Mouse (Mus musculus): ENCODE results near the gene Anxa2.

Gene Anxa2

DNA sequence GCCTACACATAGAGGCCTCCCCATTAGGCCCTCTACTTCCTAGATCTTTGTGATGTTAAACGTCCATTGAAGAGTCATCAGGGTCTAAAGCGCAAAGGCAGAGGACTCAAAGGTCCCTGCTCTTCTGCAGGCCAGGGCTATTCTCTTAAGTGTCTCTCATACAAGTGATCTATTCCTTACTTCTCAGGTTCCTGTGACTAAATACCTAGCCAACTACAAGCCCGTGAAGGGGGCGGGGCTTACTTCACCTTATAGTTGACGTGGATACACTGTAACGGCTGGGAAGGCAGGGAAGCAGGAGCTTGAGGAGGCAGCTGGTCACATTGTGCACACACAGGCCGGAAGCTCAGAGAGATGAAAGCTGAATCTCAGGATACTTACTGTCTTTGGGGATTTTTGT, 6.5 kb downstream of the Anxa2 start:
- DNase-seq (ENCODE audit: low spot score) = no peak

DNA sequence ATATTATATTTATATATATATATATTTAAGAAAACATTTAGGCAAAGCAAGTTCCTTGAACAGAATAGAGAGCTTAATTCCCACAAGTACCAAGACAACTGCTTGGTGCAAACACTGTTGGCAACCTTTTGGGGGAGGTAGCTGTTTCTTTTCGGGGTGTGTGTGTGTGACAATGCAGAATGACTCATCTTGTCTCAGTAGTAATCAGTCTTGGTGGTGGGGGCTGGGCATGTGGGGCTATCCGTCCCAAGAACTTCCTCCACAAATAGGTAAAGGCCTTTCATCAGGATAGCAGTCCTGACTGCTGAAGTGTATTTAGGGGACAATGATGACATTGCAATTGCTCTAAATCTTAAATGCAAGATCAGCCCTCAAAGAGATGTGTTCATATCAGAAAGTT, 9.6 kb downstream of the Anxa2 start:
- no peak for DNase-seq (ENCODE audit: low spot score)

DNA sequence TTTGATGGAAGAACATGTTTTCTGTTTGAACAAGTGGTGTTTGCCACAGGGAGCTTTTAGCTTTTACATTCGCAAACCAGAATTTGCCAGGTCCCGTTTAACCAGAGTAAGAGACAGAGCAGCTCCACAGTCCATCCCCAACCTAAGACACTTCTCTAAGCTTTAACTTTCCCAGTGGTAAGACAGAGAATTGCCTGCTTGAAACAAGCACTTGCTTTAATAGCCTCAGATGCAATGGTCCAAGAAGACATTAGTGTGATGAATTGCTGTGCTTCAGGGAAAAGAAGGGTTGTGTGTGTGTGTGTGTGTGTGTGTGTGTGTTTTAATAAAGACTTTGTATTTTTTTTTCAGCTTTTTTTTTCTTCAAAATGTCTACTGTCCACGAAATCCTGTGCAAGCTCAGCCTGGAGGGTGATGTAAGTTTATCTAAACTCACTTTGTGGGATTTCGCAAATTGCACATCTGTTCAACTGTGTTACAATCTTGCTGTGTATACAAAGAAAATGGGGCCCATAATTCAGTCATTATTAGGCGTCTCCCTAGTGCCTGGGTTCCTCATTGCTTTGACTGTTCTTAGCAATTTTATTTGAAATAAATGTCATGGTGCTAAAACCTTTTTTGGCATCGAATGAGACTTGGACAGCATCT, 10.8 kb downstream of the Anxa2 start:
- no peak for DNase-seq (ENCODE audit: low spot score)

DNA sequence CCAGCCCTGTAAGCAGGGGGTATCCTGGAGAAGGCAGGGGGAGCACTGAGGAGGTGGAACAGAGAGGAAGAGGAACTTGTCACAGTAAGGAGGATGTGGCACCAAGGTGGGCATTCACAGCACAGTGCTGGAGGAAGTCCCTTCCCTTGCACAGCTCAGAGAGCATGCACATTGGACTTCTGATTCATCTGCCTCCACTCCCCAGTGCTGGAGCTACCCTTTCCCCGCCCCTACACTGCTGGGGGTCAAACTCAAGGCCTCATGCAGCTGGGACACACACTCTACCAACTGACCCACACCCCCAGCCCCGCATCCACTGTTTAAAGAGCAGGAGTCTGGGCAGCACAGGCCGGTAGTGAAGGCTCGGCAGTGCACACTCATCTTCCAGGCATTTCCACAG, 12.7 kb downstream of the Anxa2 start:
- no peak for DNase-seq (ENCODE audit: low spot score)

DNA sequence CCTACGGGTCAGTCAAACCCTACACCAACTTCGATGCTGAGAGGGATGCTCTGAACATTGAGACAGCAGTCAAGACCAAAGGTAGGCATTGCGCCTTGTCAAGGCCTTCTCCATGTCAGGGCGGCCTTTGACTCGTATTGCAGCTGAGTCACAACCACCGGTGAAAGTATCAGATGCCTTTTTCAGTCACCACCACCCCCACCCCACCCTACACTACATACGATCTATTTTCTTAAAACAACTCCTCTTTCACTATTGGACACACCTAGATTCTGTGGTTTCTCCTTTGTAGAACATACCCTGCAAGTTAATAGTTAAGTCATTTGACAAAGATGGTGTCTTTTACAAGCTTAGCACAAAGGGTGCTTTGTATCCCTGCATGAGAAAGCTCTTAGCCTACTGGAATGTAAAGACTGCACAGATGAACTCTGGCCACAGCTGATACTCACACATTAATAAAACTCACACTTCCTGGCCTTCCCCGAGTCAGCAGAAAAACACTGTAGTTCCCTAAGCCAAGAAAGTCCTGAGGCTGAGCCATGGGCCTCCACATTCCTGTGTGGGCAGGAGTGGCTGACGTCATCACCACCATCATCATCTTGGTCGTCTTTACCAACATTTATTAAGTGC, 14.0 kb downstream of the Anxa2 start:
- DNase-seq (ENCODE audit: low spot score) = no peak

DNA sequence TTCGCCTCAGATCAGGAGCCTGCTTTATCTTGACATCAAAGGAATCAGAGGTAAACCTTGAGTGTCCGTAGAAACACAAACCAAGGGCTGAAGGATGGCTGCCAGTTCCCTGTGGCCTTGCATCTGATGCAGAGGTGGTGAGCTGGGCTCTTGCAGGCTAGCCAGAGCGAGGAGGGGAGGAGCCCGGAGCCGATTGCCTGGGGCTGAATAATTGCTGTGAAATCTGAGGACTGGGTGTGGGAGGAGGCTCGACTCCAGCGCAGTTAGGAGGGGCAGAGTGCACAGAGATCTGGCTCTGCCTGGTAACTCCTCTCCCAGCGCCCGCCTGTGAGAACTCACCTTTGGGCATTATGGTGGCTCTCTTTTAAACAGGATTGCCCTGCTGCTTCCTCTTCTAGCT, 15.6 kb downstream of the Anxa2 start:
- DNase-seq (ENCODE audit: low spot score) = no peak

DNA sequence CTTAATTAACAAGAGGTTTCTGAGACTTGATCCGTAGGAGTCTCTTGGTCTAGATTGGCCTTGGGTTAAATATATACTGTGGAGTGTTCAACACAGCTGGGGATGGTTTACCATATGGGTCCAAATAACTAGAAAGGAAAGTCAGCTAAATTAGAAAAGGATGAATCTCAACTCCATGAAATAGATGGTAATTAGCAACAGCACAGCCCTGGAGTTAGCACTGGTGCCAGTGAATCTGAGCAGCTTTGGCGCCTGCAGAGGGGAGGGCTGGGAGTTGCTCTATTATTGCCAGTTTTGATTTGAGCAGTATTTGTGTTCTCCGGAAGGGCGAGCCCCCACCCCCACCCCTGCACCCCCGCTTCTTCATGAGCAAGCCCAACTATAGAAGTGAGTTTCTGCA, 16.9 kb downstream of the Anxa2 start:
- no peak for DNase-seq (ENCODE audit: low spot score)

DNA sequence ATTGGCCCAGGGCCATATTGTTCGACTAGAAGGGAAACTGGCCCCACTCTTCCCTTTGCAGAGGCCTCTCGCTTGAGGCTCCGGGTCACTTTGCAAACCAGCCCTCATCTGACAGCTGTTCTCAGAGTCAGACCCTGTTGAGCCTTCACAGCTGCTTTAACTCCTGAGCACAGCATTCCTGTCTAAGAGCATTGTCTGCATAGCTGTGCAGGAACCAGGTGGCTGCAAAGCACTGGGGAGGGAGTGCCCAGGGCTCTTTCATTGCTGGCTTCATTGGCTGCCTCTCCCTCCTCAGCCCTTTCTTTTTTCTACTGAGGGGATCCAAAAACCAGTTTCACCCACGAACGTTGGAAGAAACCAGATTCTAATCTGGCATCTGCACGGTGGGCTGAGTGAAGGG, 17.5 kb downstream of the Anxa2 start:
- no peak for DNase-seq (ENCODE audit: low spot score)

DNA sequence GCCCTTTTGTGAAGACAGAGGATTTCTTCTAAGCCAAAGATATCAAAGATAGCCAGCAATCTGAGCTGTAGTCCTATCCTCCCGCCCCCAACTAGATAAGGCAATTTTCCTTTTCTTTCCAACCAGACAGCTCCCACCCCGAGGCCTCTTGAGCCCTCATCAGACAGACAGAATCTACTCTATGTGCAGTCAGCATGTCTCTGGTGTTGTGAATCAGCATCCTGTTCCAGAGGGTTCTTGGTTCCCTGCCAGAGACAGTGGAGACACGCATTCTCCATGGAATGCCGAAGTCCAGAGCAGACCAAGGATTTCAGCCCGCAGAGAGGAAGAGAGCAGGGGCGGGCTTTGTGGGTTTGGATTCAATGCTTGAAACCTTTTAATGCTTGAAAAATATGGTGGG, 19.3 kb downstream of the Anxa2 start:
- DNase-seq (ENCODE audit: low spot score) = no peak

DNA sequence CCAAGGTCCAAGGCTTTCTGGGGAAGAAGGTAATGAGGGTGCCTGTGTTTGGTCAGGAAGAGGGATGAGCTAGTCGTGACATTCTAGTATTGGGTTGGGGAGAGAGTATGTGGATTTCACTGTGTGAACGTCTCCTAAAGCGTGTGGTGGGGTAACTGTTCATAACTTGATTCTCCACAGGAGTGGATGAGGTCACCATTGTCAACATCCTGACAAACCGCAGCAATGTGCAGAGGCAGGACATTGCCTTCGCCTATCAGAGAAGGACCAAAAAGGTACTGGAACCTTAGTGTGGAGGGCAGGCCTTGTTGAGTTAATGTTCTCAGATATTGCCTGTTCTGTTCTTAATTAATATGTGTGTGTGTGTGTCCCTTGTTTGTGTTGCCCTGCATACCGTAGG, 22.5 kb downstream of the Anxa2 start:
- DNase-seq (ENCODE audit: low spot score) = no peak

DNA sequence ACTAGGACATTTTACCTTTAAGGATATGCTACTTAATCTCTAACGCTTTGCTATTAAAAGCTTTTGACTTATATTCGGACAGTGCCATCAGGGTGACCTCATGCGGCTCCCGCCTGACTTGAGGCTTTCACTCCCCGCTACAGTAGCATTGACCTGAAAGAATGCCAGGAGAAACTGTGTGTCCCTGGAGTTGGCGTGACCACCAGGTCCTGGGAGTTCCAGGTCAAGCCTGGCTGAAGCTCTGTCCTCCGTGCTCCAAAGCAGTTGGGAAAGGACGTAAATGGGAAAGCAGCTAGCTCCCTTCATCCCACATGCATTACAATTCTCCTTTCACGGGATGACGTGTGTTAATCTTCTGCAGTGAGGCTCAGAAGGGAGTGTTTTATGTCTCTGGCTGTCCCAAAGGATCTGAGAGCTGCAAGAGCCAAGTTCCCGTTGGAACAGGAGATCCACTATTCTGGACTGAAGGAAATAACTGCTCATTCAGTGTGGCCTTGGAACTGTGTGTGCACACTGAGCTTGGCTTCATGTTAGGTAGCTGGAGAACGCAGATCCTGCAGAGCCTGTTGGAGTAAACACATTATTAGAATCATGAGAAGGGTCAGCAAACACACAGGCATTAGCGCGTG, 23.9 kb downstream of the Anxa2 start:
- DNase-seq (ENCODE audit: low spot score) = no peak

DNA sequence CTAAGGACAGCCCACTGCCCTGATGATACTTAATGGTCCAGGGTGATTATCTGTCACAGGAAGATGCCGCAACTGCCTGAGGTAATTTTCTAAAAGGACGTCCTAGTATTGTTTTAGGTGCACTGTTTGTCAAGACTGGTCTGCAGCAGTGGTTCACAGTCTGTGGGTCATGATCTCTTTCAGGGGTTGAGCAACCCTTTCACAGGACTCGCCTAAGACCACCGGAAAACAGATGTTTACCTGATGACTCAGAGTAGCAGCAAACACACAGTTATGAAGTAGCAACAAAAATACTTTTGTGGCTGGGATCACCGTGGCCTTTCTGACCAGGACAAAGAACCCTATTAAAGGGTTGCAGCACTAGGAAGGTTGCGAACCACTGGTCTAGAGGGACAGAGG, 24.4 kb downstream of the Anxa2 start:
- DNase-seq (ENCODE audit: low spot score) = no peak

DNA sequence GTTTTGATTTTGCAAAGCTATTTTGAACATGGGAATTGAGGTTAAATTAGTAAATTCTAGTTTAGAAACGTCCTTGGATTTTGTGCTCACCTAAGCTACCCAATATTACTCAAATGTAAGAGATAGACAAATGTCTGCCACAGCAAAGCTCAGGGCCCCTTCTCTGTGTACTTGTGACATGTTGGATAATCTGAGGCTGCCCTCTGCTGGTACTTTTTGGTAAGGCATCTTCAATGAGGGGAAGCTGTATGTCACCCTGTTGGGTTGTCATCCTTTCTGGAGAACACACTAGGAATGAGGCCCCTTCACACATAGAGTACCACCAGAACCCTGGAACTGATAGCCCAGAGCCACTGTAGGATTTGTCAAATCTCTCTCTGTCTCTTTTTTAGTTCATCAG, 26.9 kb downstream of the Anxa2 start:
- peak; percentile 89 for DNase-seq (ENCODE audit: low spot score)

DNA sequence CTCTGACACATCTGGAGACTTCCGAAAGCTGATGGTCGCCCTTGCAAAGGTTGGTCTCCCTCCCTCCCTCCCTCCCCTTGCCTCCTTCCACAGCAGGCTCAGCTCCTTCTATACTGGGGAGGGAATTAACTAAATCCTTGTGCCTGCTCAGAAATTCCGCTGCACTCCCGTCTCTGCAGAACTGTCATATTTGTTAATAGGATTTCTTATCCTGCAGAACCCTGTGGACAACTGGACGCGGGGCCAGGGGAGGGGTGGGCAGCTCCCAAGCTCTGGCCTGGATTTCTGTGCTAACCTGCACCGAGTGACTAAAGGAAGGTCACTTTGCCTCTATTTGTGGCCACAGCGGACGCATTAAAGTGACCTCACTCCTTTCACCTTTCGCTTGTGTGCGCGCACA, 30.4 kb downstream of the Anxa2 start:
- no peak for DNase-seq (ENCODE audit: low spot score)

DNA sequence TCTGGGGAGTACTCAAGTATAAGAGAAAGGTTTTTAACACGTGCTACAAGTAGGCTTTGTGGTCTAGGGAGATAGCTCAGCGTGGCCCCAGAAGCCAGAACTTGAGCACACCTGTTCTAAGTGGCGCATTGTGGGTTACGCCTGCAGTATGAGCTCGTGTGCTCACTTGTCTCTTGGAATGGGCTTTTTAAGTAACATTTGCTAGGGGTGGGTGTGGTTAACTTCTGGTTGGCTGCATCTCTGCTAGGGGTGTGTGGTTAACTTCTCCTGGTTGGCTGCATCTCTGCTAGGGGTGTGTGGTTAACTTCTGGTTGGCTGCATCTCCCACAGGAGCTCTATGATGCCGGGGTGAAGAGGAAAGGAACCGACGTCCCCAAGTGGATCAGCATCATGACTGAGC, 32.7 kb downstream of the Anxa2 start:
- no peak for DNase-seq (ENCODE audit: low spot score)

DNA sequence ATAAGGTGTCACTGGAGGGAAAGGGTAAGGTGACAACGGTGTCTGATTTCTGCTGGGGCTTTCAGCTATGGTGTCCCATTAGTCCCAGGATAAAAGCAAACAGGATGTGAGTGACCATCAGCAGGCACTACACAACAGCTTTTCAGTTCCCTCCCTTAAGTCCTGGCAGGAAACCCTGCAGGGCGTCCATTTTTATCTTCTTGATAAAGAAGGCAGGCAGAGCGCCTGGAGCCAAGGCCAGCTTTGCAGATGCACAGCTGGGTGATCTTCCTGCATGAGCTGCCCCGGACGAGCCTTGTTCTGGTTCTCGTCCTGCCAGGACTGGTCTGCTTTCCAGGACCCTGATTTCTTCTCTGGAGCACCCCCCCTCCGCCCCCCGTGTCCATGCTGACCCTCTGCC, 35.1 kb downstream of the Anxa2 start:
- DNase-seq (ENCODE audit: low spot score) = no peak

DNA sequence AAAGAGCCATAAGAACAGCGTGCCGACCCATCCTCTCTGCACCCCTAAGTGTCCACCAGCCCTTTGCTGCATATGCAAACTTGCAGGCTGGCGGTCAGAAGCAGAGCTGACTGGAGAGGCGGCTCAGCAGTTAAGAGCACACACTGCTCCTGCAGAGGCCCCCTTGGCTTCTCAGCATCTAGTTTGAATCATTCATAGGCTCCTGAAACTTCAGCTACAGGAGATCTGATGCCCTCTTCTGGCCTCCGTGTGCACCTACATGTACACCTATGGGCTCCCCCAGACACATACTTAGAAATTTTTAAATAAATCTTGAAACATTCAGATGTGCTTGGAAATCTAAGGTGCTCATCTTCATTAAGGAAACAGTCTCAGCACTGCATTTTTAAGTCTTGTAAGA, 35.6 kb downstream of the Anxa2 start:
- no peak for DNase-seq (ENCODE audit: low spot score)

DNA sequence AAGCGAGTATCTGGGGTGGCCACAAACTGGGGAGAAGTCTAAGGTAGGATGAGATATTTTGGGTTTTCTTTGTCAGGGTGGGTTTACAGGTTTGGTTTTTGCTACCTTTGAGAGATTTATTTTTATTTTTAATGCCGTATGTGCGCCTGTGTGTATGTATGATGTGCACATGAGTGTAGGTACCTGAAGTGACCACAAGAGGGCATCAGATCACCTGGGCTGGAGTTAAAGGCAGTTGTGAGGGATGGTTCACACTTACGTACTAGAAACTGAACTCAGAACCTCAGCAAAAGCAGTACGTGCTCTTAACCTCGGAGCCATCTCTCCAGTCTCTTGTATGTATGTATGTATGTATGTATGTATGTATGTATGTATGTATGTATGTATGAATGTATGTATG, 39.4 kb downstream of the Anxa2 start:
- no peak for DNase-seq (ENCODE audit: low spot score)

DNA sequence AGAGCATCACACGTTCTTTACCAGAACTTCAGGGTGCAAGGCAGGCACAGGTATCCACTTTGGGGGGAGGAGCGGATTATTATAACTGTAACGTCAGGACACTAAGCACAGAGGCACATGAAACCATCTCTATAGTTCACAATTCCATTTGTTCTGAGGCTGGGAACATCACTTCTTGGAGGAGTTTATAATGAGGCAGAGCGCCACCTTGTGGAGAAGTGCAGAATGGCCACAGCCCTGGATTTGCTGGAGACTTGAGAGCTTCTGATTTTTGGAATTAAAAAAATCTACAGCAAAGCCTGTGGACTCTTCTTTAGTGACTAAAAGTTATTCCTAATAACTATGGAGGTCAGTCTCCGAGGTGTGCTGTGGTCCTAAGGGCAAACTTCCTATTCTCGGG, 49.1 kb downstream of the Anxa2 start:
- DNase-seq (ENCODE audit: low spot score) = peak; percentile 57

DNA sequence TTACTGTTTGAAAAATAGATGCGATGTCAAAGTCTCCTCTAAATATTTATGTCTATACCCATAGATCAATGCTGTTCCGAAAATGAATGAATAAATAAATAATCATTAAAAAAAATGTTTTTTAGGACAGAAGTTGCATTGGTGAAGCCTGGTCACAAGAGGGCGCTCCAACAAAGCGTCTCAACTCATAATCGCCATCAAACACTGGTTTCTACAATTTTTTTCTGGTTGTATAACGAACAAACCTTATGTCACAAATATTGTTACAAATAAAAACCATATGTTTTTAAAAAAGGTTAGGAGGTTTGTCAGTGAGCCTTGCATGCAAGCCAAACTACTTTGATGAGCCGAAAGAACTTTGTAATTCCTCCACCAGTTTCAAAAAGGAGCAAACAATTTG, 52.2 kb downstream of the Anxa2 start:
- no peak for DNase-seq (ENCODE audit: low spot score)

DNA sequence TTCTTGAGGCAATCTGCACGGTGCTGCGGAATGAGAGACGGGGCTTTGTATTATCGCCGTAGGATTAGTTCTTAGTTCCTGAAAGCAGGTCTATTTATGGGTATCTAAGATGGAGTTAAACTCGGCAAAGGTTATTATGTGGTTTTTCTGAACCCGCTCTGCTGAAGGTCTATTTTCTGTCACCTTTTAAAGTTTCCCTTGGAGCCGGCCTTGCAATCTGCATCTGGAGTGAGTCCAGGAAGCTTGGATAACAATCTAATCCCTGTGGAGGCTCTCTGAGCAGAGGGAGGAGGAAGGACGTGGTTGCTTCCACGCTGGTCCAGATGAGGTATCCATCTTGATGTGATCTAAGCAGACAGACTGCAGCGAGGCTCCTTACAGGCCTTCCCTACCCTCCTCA, 53.8 kb downstream of the Anxa2 start:
- DNase-seq (ENCODE audit: low spot score) = no peak

DNA sequence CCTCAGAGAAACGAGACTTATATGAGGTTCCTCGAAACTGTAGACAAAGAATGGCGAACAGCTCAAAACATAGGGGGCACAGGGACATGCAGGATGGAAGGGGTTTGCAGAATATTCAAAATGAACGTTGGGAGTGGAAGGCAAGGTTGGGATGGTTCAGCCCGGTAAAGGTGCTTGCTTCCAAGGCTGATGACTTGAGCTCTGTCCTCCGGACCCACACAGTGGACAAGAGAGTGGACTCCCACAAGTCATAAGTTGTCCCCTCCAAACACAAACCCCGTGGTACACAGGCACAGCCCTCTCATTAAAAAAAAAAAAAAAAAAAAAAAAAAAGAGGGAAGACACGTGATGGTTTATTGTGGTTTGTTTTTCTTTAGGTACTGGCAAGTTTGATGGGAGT, 54.6 kb downstream of the Anxa2 start:
- no peak for DNase-seq (ENCODE audit: low spot score)

DNA sequence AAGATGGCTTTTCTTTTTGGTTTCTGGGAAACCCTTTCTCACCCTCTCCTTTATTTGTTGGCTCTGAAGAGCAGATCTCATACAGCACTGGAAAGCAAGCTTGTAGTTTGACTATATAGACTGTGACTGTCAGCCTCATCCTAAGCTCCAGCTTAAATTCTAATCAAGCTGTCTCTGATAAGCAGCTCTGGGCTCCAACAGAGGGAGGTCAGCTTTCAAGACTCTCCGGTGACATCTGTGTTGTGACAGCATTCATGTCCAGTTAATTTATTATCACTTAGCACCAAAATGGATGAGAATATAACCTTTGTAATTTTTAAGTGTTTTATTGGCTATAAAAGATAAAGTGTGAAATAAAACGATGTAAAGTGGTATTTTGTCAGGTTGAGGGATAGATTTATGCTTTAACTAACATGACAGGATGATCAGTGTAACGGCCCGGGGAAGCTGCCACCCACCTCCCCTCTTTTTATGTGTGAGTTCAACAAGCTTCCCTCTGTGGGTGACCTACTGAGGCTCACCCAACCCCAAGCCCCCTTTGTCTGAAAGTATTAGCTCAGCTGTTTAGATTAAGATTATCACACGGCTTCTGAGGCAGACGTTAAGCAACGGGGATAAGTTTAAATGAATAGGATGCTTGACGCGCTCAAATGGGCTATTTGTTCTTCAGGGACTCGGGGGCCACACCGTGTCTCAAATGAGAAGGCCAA, 58.6 kb downstream of the Anxa2 start:
- DNase-seq (ENCODE audit: low spot score) = no peak

All from layer of hippocampus, adult 9-10 months (tissue).